Mouse (Mus musculus): ENCODE data around the gene Tmem95.

- TF ChIP-seq CTCF (IDR thresholded peaks at IDR 0.05; ENCODE audit: insufficient read depth, low read length) (no peak), POLR2A (IDR thresholded peaks at IDR 0.05; ENCODE audit: borderline replicate concordance, extremely low read depth, low read depth, low read length) (no peak)
Measured at GRCm38 (mm10) chr11:69914372-69914764, 36.5 kb upstream of the Tmem95 start.

All from lung, adult 2 months (tissue).